Mouse (Mus musculus): ENCODE measurements around the gene Rad51ap2.

DNA sequence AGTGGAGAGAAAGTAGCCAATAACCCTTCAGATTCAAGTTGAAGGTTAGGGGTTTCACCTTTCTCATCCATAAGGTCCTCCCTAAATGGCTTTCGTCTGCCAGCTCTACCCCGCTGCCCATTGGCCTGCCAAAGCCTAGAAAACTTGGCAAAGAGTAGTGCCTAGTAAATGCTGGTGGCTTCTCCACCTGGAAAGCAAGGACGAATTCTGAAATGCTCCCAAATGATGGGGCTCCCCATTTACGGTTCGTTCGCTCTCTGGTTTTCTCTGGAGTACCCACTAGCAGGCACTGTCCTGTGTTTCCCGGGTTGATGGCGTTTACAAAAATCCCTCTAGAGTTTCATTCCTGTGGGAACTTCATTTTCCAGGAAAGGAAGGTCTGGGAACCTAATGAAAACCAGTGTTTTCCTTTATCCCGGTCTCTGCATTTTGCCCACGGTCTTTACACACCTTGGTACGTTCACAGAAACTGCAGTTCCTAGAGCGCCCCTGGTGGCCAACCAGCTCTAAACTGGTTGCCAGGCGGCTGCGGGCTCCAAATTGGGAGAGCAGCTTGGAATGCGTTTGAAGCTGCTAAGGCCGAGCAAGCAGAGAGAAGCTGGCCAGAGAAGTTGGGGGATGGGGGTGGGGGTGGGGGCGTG lies 18.5 kb upstream of the Rad51ap2 start:
- TF ChIP-seq MAX (IDR thresholded peaks at IDR 0.05; ENCODE audit: low read length) (no peak), MAFK (IDR thresholded peaks at IDR 0.05; ENCODE audit: insufficient replicate concordance, low read length) (no peak), POLR2A (IDR thresholded peaks at IDR 0.05; ENCODE audit: low read depth, low read length) (no peak), CTCF (conservative IDR thresholded peaks at IDR 0.05 in 1 of 2, IDR thresholded peaks at IDR 0.05 in 1 of 2; ENCODE audit: low read depth in 2 of 2, low read length in 2 of 2) (peak in 1 of 2 experiments; percentile 34; a peak in 2 of 4 replicates), RAD21 (IDR thresholded peaks at IDR 0.05; ENCODE audit: low read depth, low read length) (no peak; the same call in 1 of the 2 replicates), ZNF384 (IDR thresholded peaks at IDR 0.05; ENCODE audit: low read depth, low read length) (no peak)

All from CH12.LX (cell line).